Mouse (Mus musculus) lung, embryonic 14.5 days (tissue): Measurements from ENCODE around the gene 2310002L09Rik. TPM values are rescaled to one million over a fixed set of nuclear protein-coding genes. Genes with fewer than 3 reads are reported as not detected.
"Not testable (repeated sequence)": the region's sequence is repeated elsewhere in the genome, so short reads cannot be mapped to it uniquely, and the experiment has no call there.

Experiments
- ATAC-seq: fragments of 200-750 bp; cut with Nextera tagmentation; 2 replicates; pipeline ENCODE4 v1.8.0; 2017; ENCODE audit warnings: mild to moderate bottlenecking, moderate TSS enrichment, moderate library complexity; ENCODE audit not compliant: insufficient read depth
- DNase-seq: peaks from one replicate; pipeline ENCODE4 v3.0.0-alpha.2; 2015
- H3K27ac ChIP-seq: fragments of 300-500 bp; sonication (generic); 2 replicates; pipeline ENCODE4 v1.5.1; 2014; ENCODE audit warnings: low read depth, mild to moderate bottlenecking, moderate library complexity
- H3K27me3 ChIP-seq: fragments of 300-500 bp; sonication (generic); 2 replicates; pipeline ENCODE4 v1.6.1; 2014; ENCODE audit warnings: low read length, control low read depth; ENCODE audit not compliant: insufficient read depth
- H3K36me3 ChIP-seq: fragments of 300-500 bp; sonication (generic); 2 replicates; pipeline ENCODE4 v1.6.1; 2014; ENCODE audit warnings: control low read depth; ENCODE audit not compliant: insufficient read depth
- H3K4me1 ChIP-seq: fragments of 300-500 bp; sonication (generic); 2 replicates; pipeline ENCODE4 v1.6.1; 2014; ENCODE audit warnings: antibody characterized with exemption, control low read depth; ENCODE audit not compliant: insufficient read depth
- H3K4me2 ChIP-seq: fragments of 300-500 bp; sonication (generic); 2 replicates; pipeline ENCODE4 v1.6.1; 2014; ENCODE audit warnings: mild to moderate bottlenecking
- H3K4me3 ChIP-seq: fragments of 300-500 bp; sonication (generic); 2 replicates; pipeline ENCODE4 v1.5.1; 2014; ENCODE audit warnings: low read depth, low read length
- H3K9ac ChIP-seq: fragments of 300-500 bp; sonication (generic); 2 replicates; pipeline ENCODE4 v1.6.1; 2014
- H3K9me3 ChIP-seq: fragments of 300-500 bp; sonication (generic); 2 replicates; pipeline ENCODE4 v1.6.1; 2016; ENCODE audit warnings: low read depth, low read length, control low read depth
- CTCF ChIP-seq: IDR thresholded peaks from 2 replicates; pipeline ENCODE4 v1.5.1; 2016; ENCODE audit warnings: antibody characterized with exemption, low read depth
- WGBS: fragments of 180-500 bp; shearing (Covaris S2); extraction: QIAGEN DNeasy Blood & Tissue Kit; methylation state at CpG from one replicate; pipeline ENCODE4 v1.1.7; 2014; 5-methylcytosine and 5-hydroxymethylcytosine counted together
- polyA plus RNA-seq: library from polyadenylated mRNA; unstranded; fragments of >200 nt; fragmentation: Nextera tagmentation; extraction: Ambion mirVana; gene quantifications from 2 replicates; pipeline ENCODE4 v1.2.1, GENCODE M21; 2014

Gene 2310002L09Rik
- polyA plus RNA-seq, result not detected in 2 replicates

DNA sequence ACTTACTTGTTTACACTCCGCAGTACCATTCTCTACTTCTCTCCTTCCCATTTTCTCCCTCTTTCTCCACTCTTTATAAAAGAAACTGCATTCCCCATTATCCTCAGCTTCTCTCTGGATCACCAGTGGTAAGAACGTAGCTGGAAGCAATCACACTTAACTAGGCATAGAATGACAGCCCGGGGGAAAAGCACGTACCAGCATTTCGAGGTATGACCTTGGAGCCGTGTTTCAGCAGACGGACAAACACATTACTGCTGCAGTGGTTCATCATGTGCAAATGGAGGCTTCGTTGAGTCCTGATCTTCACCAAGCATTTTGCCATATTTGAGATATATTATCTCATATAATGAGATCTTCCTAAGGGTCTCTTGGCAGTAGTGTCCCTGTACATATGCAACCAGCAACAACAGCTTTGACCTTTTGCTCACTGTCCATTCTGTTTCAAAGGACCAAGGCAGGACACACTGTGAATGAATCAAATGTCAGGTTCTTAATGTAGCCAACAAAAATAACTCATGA, at the start of gene 2310002L09Rik:
2310002L09Rik (minus strand) TSS at position 472 of the 522 bp plus-strand sequence.
- H3K36me3 ChIP-seq, result no peaks in the 10 kb centered on the region
- 78% methylated on average over 8 of the region's 8 CpGs for WGBS
- H3K4me2 ChIP-seq, result no peak within 1 kb of the TSS
- no peak within 1 kb of the TSS for H3K4me3 ChIP-seq
- H3K4me1 ChIP-seq, result no peaks in the 10 kb centered on the region
- H3K27ac ChIP-seq, result no peak within 1 kb of the TSS
- ATAC-seq, result no peak
- H3K27me3 ChIP-seq, result no peaks in the 10 kb centered on the region
- H3K9me3 ChIP-seq, result no peaks in the 10 kb centered on the region
- no peak for TF ChIP-seq CTCF
- no peak within 1 kb of the TSS for H3K9ac ChIP-seq
- no peak for DNase-seq

DNA sequence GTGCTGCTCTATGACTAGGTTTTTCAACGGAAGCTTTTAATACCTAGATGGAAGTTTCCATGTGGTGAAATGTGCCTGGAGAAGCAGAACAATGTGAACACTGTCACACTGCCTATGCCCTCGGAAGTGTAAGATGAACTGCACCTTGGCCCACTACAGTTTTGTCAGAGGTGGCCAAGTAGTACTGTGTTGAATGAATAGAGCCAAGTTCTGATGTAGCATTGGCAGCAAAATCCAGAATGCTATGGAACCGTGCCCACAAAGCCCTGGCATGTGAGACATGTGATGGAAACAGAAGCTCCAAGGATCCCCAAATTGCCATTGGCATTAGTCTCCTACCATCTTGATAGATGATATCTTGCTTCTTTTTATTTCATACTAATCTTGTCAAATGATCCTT, 29.8 kb upstream of the 2310002L09Rik start:
- Histone ChIP-seq H3K4me2 (no peak overlapping the region), H3K27ac (no peak overlapping the region), H3K27me3 (no peaks in the 10 kb centered on the region), H3K9ac (no peak overlapping the region), H3K9me3 (no peaks in the 10 kb centered on the region), H3K4me3 (no peak overlapping the region), H3K36me3 (no peaks in the 10 kb centered on the region), H3K4me1 (no peaks in the 10 kb centered on the region)
- DNase-seq (no peak), ATAC-seq (no peak)
- WGBS, result 75% methylated on average over 3 of the region's 3 CpGs
- TF ChIP-seq CTCF, result no peak

DNA sequence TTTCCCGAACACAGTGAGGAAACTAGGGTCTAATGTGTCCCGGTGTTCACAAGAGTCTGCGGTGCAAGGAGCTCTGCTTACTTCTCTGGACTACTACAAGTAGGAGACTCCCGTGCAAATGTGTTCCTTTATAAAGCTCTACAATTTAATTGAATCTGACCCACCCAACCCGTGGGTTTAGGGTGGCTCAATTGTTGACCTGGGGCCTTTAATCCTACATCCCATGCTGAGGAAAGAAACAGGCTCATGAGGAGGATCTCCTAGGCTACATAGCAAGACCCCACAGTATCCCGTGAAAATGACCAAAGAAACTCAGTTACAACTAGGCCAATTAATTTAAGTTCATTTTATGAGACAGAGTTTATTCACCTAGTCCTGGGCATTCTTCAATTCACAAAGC, 30.0 kb downstream of the 2310002L09Rik start, which contains the start of gene Gm11756:
Gm11756 (minus strand) TSS at position 101 of the 400 bp plus-strand sequence.
- not testable (repeated sequence) for H3K4me3 ChIP-seq, H3K4me1 ChIP-seq, H3K9me3 ChIP-seq, ATAC-seq, H3K9ac ChIP-seq, H3K27ac ChIP-seq, H3K4me2 ChIP-seq, DNase-seq, H3K27me3 ChIP-seq, H3K36me3 ChIP-seq
- WGBS, result 83% methylated on average over 6 of the region's 6 CpGs

DNA sequence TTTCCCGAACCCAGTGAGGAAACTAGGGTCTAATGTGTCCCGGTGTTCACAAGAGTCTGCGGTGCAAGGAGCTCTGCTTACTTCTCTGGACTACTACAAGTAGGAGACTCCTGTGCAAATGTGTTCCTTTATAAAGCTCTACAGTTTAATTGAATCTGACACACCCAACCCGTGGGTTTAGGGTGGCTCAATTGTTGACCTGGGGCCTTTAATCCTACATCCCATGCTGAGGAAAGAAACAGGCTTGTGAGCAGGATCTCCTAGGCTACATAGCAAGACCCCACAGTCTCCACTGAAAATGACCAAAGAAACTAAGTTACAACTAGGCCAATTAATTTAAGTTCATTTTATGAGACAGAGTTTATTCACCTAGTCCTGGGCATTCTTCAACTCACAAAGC, 44.8 kb downstream of the 2310002L09Rik start, which contains the start of gene Gm13871:
Gm13871 (minus strand) TSS at position 101 of the 400 bp plus-strand sequence.
- H3K4me1 ChIP-seq, H3K36me3 ChIP-seq, H3K27me3 ChIP-seq, H3K4me3 ChIP-seq, H3K4me2 ChIP-seq, H3K27ac ChIP-seq, ATAC-seq, H3K9ac ChIP-seq, H3K9me3 ChIP-seq, DNase-seq: not testable (repeated sequence)
- WGBS, result no CpG with 5 or more reads among the region's 4 CpGs

DNA sequence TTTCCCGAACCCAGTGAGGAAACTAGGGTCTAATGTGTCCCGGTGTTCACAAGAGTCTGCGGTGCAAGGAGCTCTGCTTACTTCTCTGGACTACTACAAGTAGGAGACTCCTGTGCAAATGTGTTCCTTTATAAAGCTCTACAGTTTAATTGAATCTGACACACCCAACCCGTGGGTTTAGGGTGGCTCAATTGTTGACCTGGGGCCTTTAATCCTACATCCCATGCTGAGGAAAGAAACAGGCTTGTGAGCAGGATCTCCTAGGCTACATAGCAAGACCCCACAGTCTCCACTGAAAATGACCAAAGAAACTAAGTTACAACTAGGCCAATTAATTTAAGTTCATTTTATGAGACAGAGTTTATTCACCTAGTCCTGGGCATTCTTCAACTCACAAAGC, 59.6 kb downstream of the 2310002L09Rik start, which contains the start of gene Gm11757:
Gm11757 (minus strand) TSS at position 101 of the 400 bp plus-strand sequence.
- H3K27me3 ChIP-seq, DNase-seq, H3K4me2 ChIP-seq, ATAC-seq, H3K36me3 ChIP-seq, H3K9ac ChIP-seq, H3K27ac ChIP-seq, H3K4me3 ChIP-seq, H3K9me3 ChIP-seq, H3K4me1 ChIP-seq: not testable (repeated sequence)
- WGBS, result no CpG with 5 or more reads among the region's 4 CpGs

Other genes with a start within 250 kb of the 2310002L09Rik start
- gene Rasef, start 159.9 kb downstream of the 2310002L09Rik start, polyA plus RNA-seq, result 3.7 and 5.4 TPM in 2 replicates
- gene Gm11758, start 74.6 kb downstream of the 2310002L09Rik start, polyA plus RNA-seq, result not detected in 2 replicates
- not detected in 2 replicates for gene Gm11757, start 59.7 kb downstream of the 2310002L09Rik start, polyA plus RNA-seq
- not detected in 2 replicates for gene Gm13871, start 44.9 kb downstream of the 2310002L09Rik start, polyA plus RNA-seq
- not detected in 2 replicates for gene Gm11756, start 30.1 kb downstream of the 2310002L09Rik start, polyA plus RNA-seq
- 0.45 TPM in 2 replicates for gene Frmd3, start 62.6 kb upstream of the 2310002L09Rik start, polyA plus RNA-seq